Mouse (Mus musculus) neural tube, embryonic 15.5 days (tissue): Measurements from ENCODE around the gene Nckap1l. TPM values are rescaled to one million over a fixed set of nuclear protein-coding genes. Genes with fewer than 3 reads are reported as not detected.
"Not testable (repeated sequence)": the region's sequence is repeated elsewhere in the genome, so short reads cannot be mapped to it uniquely, and the experiment has no call there.

Experiments used
- ATAC-seq: fragments of 200-750 bp; cut with Nextera tagmentation; 2 replicates; pipeline ENCODE4 v1.8.0; 2017; ENCODE audit warnings: mild to moderate bottlenecking, moderate TSS enrichment, moderate library complexity; ENCODE audit not compliant: low FRiP score
- H3K27ac ChIP-seq: fragments of 300-500 bp; sonication (generic); replicated peaks from 2 replicates; pipeline ENCODE4 v1.5.1; 2015; ENCODE audit warnings: mild to moderate bottlenecking, inconsistent platforms
- H3K27me3 ChIP-seq: fragments of 300-500 bp; sonication (generic); replicated peaks from 2 replicates; pipeline ENCODE4 v1.6.1; 2015; ENCODE audit warnings: inconsistent platforms
- H3K36me3 ChIP-seq: fragments of 300-500 bp; sonication (generic); 2 replicates; pipeline ENCODE4 v1.6.1; 2015; ENCODE audit warnings: inconsistent platforms
- H3K4me1 ChIP-seq: fragments of 300-500 bp; sonication (generic); 2 replicates; pipeline ENCODE4 v1.6.1; 2015; ENCODE audit warnings: inconsistent platforms
- H3K4me2 ChIP-seq: fragments of 300-500 bp; sonication (generic); 2 replicates; pipeline ENCODE4 v1.6.1; 2015; ENCODE audit warnings: inconsistent platforms, mild to moderate bottlenecking, moderate library complexity
- H3K4me3 ChIP-seq: fragments of 300-500 bp; sonication (generic); replicated peaks from 2 replicates; pipeline ENCODE4 v1.5.1; 2015; ENCODE audit warnings: mild to moderate bottlenecking, inconsistent platforms
- H3K9ac ChIP-seq: fragments of 300-500 bp; sonication (generic); replicated peaks from 2 replicates; pipeline ENCODE4 v1.6.1; 2015; ENCODE audit warnings: mild to moderate bottlenecking, inconsistent platforms
- H3K9me3 ChIP-seq: fragments of 300-500 bp; sonication (generic); replicated peaks from 2 replicates; pipeline ENCODE4 v1.6.1; 2016; ENCODE audit warnings: inconsistent platforms
- WGBS: fragments of 180-500 bp; shearing (Covaris S2); methylation state at CpG from one replicate; pipeline ENCODE4 v1.1.7; 2015; ENCODE audit warnings: mixed read lengths; 5-methylcytosine and 5-hydroxymethylcytosine counted together
- polyA plus RNA-seq: library from polyadenylated mRNA; unstranded; fragments of >200 nt; fragmentation: Nextera tagmentation; extraction: Ambion mirVana; gene quantifications from 2 replicates; pipeline ENCODE4 v1.2.1, GENCODE M21; 2015

Nckap1l gene
- polyA plus RNA-seq: 1.9 and 5.6 TPM in 2 replicates

- H3K27me3 ChIP-seq: no peaks in the 10 kb centered on the region
- no peak within 1 kb of the TSS for H3K9ac ChIP-seq
- H3K4me3 ChIP-seq: no peak within 1 kb of the TSS
- ATAC-seq: no peak
- no peaks in the 10 kb centered on the region for H3K36me3 ChIP-seq
- H3K9me3 ChIP-seq: no peaks in the 10 kb centered on the region
- no peak within 1 kb of the TSS for H3K4me2 ChIP-seq
- H3K27ac ChIP-seq: no peak within 1 kb of the TSS
- WGBS: 92% methylated on average over 13 of the region's 13 CpGs
- H3K4me1 ChIP-seq: no peaks in the 10 kb centered on the region
Measured at GRCm38 (mm10) chr15:103453551-103454218, at the start of gene Nckap1l. Nckap1l (plus strand) TSS chr15:103453794.

- not testable (repeated sequence) for ATAC-seq, H3K4me2 ChIP-seq, H3K36me3 ChIP-seq, H3K27me3 ChIP-seq, H3K4me1 ChIP-seq, H3K4me3 ChIP-seq, H3K27ac ChIP-seq, H3K9ac ChIP-seq, H3K9me3 ChIP-seq
- WGBS: 81% methylated on average over 3 of the region's 3 CpGs
Measured at GRCm38 (mm10) chr15:103405586-103405985, 48.0 kb upstream of the Nckap1l start.

- Histone ChIP-seq H3K36me3 (no peaks in the 10 kb centered on the region), H3K27ac (no peak overlapping the region), H3K4me1 (no peaks in the 10 kb centered on the region), H3K9ac (no peak overlapping the region), H3K4me3 (no peak overlapping the region), H3K27me3 (no peaks in the 10 kb centered on the region), H3K4me2 (no peak overlapping the region), H3K9me3 (no peaks in the 10 kb centered on the region)
- 40% methylated on average over 2 of the region's 2 CpGs for WGBS
- ATAC-seq: no peak
Measured at GRCm38 (mm10) chr15:103427017-103427416, 26.6 kb upstream of the Nckap1l start.

- Histone ChIP-seq H3K27ac (no peak within 1 kb of the TSS), H3K4me1 (no peaks in the 10 kb centered on the region), H3K4me2 (no peak within 1 kb of the TSS), H3K4me3 (no peak within 1 kb of the TSS), H3K27me3 (no peaks in the 10 kb centered on the region), H3K36me3 (no peaks in the 10 kb centered on the region), H3K9me3 (no peaks in the 10 kb centered on the region), H3K9ac (no peak within 1 kb of the TSS)
- WGBS: 94% methylated on average over 16 of the region's 16 CpGs
- no peak for ATAC-seq
Measured at GRCm38 (mm10) chr15:103430241-103430640, 23.4 kb upstream of the Nckap1l start, which contains the start of gene Gtsf1. Gtsf1 (minus strand) TSS chr15:103430470.

GRCm38 (mm10) chr15:103445966-103446365, 7.6 kb upstream of the Nckap1l start:
- H3K36me3 ChIP-seq, ATAC-seq, H3K27ac ChIP-seq, H3K4me2 ChIP-seq, H3K4me3 ChIP-seq, H3K9ac ChIP-seq, H3K4me1 ChIP-seq, H3K27me3 ChIP-seq, H3K9me3 ChIP-seq: not testable (repeated sequence)
- 78% methylated on average over 4 of the region's 4 CpGs for WGBS

GRCm38 (mm10) chr15:103448369-103448768, 5.2 kb upstream of the Nckap1l start, which contains the start of gene Gtsf2:
Gtsf2 (minus strand) TSS chr15:103448469.
- H3K36me3 ChIP-seq: no peaks in the 10 kb centered on the region
- no peaks in the 10 kb centered on the region for H3K4me1 ChIP-seq
- no peaks in the 10 kb centered on the region for H3K9me3 ChIP-seq
- H3K4me3 ChIP-seq: no peak within 1 kb of the TSS
- ATAC-seq: no peak
- H3K27me3 ChIP-seq: no peaks in the 10 kb centered on the region
- WGBS: 10% methylated on average over 3 of the region's 3 CpGs
- H3K9ac ChIP-seq: no peak within 1 kb of the TSS
- H3K27ac ChIP-seq: no peak within 1 kb of the TSS
- H3K4me2 ChIP-seq: no peak within 1 kb of the TSS

GRCm38 (mm10) chr15:103454449-103454848, 855 bp downstream of the Nckap1l start:
- no peaks in the 10 kb centered on the region for H3K27me3 ChIP-seq
- WGBS: 88% methylated on average over 6 of the region's 6 CpGs

GRCm38 (mm10) chr15:103462539-103463261, 9.1 kb downstream of the Nckap1l start:
- no peak overlapping the region for H3K9ac ChIP-seq
- no peaks in the 10 kb centered on the region for H3K27me3 ChIP-seq
- H3K4me2 ChIP-seq: no peak overlapping the region
- no peak overlapping the region for H3K27ac ChIP-seq
- no peak for ATAC-seq
- H3K4me3 ChIP-seq: no peak overlapping the region
- no peaks in the 10 kb centered on the region for H3K36me3 ChIP-seq
- no peaks in the 10 kb centered on the region for H3K9me3 ChIP-seq
- H3K4me1 ChIP-seq: no peaks in the 10 kb centered on the region
- WGBS: 69% methylated on average over 7 of the region's 7 CpGs

More at GRCm38 (mm10) chr15:103454449-103454848, 855 bp downstream of the Nckap1l start:
- Histone ChIP-seq H3K9ac (no peak overlapping the region), H3K4me3 (no peak overlapping the region), H3K36me3 (no peaks in the 10 kb centered on the region), H3K9me3 (no peaks in the 10 kb centered on the region), H3K4me1 (no peaks in the 10 kb centered on the region), H3K27ac (no peak overlapping the region), H3K4me2 (no peak overlapping the region)
- no peak for ATAC-seq

GRCm38 (mm10) chr15:103471488-103472194, 18.0 kb downstream of the Nckap1l start:
- no peak overlapping the region for H3K27ac ChIP-seq
- WGBS: 87% methylated on average over 7 of the region's 7 CpGs
- no peak overlapping the region for H3K9ac ChIP-seq
- no peaks in the 10 kb centered on the region for H3K9me3 ChIP-seq
- H3K4me3 ChIP-seq: no peak overlapping the region
- ATAC-seq: no peak
- H3K27me3 ChIP-seq: no peaks in the 10 kb centered on the region
- no peaks in the 10 kb centered on the region for H3K4me1 ChIP-seq
- H3K4me2 ChIP-seq: no peak overlapping the region
- no peaks in the 10 kb centered on the region for H3K36me3 ChIP-seq

- Histone ChIP-seq H3K36me3 (no peaks in the 10 kb centered on the region), H3K27me3 (no peaks in the 10 kb centered on the region), H3K4me1 (no peaks in the 10 kb centered on the region), H3K9me3 (no peaks in the 10 kb centered on the region), H3K27ac (no peak overlapping the region), H3K9ac (no peak overlapping the region), H3K4me3 (no peak overlapping the region), H3K4me2 (no peak overlapping the region)
- no peak for ATAC-seq
- 79% methylated on average over 3 of the region's 3 CpGs for WGBS
Measured at GRCm38 (mm10) chr15:103472265-103472664, 18.7 kb downstream of the Nckap1l start.

- Histone ChIP-seq H3K36me3 (no peaks in the 10 kb centered on the region), H3K4me3 (no peak overlapping the region), H3K9me3 (no peaks in the 10 kb centered on the region), H3K27me3 (no peaks in the 10 kb centered on the region), H3K9ac (no peak overlapping the region), H3K27ac (no peak overlapping the region), H3K4me2 (no peak overlapping the region), H3K4me1 (no peaks in the 10 kb centered on the region)
- 79% methylated on average over 7 of the region's 7 CpGs for WGBS
- ATAC-seq: no peak
Measured at GRCm38 (mm10) chr15:103473182-103473581, 19.6 kb downstream of the Nckap1l start.
